Mouse (Mus musculus) urinary bladder, postnatal 4 days (tissue): ENCODE measurements around the gene Esrrb.

Experiments
- DNase-seq, 2 experiments: peaks; one replicate each; pipeline ENCODE4 v3.0.0; 2021 to 2022; ENCODE audit warnings: low spot score in 2 of 2

Esrrb gene

GRCm38 (mm10) chr12:86498765-86499164, 137.8 kb downstream of the Esrrb start:
- DNase-seq: no peak

- DNase-seq: no peak
These were observed 140.8 kb downstream of the Esrrb start for GRCm38 (mm10) chr12:86501728-86502127.

- DNase-seq: no peak
These were observed 143.0 kb downstream of the Esrrb start for GRCm38 (mm10) chr12:86503921-86504320.

- DNase-seq: no peak
These were observed 143.4 kb downstream of the Esrrb start for GRCm38 (mm10) chr12:86504321-86504720.

- DNase-seq: no peak
These were observed 146.8 kb downstream of the Esrrb start for GRCm38 (mm10) chr12:86507741-86508140.

GRCm38 (mm10) chr12:86508313-86508988, 147.5 kb downstream of the Esrrb start:
- DNase-seq: no peak

GRCm38 (mm10) chr12:86509295-86510279, 148.7 kb downstream of the Esrrb start:
- DNase-seq: no peak

GRCm38 (mm10) chr12:86512335-86512734, 151.4 kb downstream of the Esrrb start:
- no peak for DNase-seq

GRCm38 (mm10) chr12:86513596-86513995, 152.7 kb downstream of the Esrrb start:
- no peak for DNase-seq

GRCm38 (mm10) chr12:86516602-86517001, 155.7 kb downstream of the Esrrb start:
- DNase-seq: no peak

GRCm38 (mm10) chr12:86517721-86518120, 156.8 kb downstream of the Esrrb start:
- no peak for DNase-seq

- DNase-seq: no peak
These were observed 157.8 kb downstream of the Esrrb start for GRCm38 (mm10) chr12:86518746-86519145.

GRCm38 (mm10) chr12:86534283-86534682, 173.4 kb downstream of the Esrrb start:
- DNase-seq: no peak

GRCm38 (mm10) chr12:86537799-86538198, 176.9 kb downstream of the Esrrb start:
- no peak for DNase-seq

GRCm38 (mm10) chr12:86538711-86539110, 177.8 kb downstream of the Esrrb start:
- no peak for DNase-seq

- no peak for DNase-seq
These were observed 178.6 kb downstream of the Esrrb start for GRCm38 (mm10) chr12:86539511-86539910.

- DNase-seq: no peak
These were observed 186.9 kb downstream of the Esrrb start for GRCm38 (mm10) chr12:86547808-86548207.

GRCm38 (mm10) chr12:86553037-86553436, 192.1 kb downstream of the Esrrb start:
- no peak for DNase-seq

GRCm38 (mm10) chr12:86556796-86557517, 196.0 kb downstream of the Esrrb start:
- DNase-seq: no peak

GRCm38 (mm10) chr12:86558889-86559288, 198.0 kb downstream of the Esrrb start:
- no peak for DNase-seq

- no peak for DNase-seq
These were observed 201.8 kb downstream of the Esrrb start for GRCm38 (mm10) chr12:86562705-86563104.

- no peak for DNase-seq
These were observed 205.1 kb downstream of the Esrrb start for GRCm38 (mm10) chr12:86565996-86566395.
